Mouse (Mus musculus) layer of hippocampus, postnatal 25 days (tissue): ENCODE results near the gene Bmf. TPM values are rescaled to one million over a fixed set of nuclear protein-coding genes. Genes with fewer than 3 reads are reported as not detected.

ENCODE experiments used
- DNase-seq, 2 experiments: peaks; one replicate each; pipeline ENCODE4 v3.0.0; 2022; ENCODE audit warnings: mixed read lengths in 2 of 2, low spot score in 1 of 2; ENCODE audit errors: extremely low spot score in 1 of 2
- total RNA-seq, 2 experiments: library from RNA; stranded (reverse); gene quantifications; 2 replicates each; pipeline ENCODE4 v1.2.3; 2021

Bmf gene
- total RNA-seq, 2 experiments from 2014 or later = 4.0 to 5.0 TPM

GRCm38 (mm10) chr2:118545242-118546103, 4.0 kb downstream of the Bmf start:
- DNase-seq = peak; percentile 68 to 91

DNA sequence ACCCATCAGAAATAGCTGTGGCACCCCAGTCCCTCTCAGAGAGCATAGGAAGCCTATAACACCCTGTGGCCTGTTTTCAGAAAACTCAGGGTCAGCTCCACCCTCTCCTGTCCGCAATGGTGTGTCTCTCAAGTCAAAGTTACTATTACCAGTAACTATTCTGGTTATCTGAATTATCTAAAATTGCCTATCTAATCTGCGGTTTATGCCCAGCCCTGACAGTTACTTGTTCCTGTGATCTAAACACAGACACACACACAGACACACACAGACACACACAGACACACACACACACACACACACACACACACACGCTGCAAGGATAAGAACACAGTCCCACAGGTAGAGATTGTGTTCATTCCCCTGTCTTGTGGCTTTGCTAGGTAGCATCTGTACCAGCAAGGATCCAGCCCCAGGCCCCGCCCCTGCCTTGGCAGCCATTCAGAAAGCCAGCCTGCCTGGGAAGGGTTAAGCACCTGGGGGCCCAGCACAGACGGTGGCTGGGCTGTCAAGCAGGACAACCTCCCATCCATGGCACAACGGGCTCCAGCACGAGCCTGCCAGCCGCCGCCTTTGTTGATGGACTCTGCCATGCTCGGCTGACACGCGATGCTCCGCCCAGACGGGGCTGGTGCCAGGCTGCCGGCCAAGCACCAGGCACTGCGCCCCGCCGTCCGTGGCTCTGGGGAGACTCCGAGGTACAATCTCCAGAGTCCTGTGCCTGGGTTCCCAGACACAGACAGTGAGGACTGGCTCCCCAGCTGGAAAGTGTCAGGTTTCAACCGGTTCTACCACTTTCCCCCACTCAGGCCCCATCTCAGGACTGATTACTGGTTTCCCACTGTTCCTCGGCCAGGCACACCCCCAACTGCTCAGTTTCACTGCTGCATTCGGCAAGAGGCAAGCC, 5.3 kb downstream of the Bmf start:
- DNase-seq = peak; percentile 58 to 61

GRCm38 (mm10) chr2:118542971-118543573, 6.4 kb downstream of the Bmf start:
- no peak for DNase-seq

GRCm38 (mm10) chr2:118541716-118542115, 7.8 kb downstream of the Bmf start:
- no peak for DNase-seq

GRCm38 (mm10) chr2:118540691-118541117, 8.8 kb downstream of the Bmf start:
- DNase-seq = no peak

GRCm38 (mm10) chr2:118539881-118540516, 9.5 kb downstream of the Bmf start:
- no peak for DNase-seq

- no peak for DNase-seq
These were observed 10.4 kb downstream of the Bmf start for GRCm38 (mm10) chr2:118539040-118539439.

- no peak for DNase-seq
These were observed 12.3 kb downstream of the Bmf start for GRCm38 (mm10) chr2:118537226-118537625.

DNA sequence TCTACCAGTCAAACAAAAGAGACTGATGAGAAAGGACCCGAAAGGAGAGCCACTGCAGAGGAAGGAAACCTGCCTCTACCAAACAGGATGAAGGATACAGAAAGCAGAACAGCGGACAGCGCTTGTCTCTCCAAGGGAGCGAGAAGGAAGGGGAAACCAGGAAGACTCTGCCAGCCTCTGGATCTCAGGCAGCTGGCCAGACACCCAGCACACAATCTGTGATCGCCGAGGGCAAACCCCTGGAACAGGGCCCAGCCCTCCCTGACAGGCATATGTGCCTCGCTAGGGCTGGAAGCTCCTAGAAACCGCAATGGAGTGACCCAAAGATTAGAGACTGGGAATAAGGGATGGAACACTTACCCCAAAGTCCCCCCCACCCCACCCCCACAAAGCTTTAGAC, 12.9 kb downstream of the Bmf start:
- no peak for DNase-seq

DNA sequence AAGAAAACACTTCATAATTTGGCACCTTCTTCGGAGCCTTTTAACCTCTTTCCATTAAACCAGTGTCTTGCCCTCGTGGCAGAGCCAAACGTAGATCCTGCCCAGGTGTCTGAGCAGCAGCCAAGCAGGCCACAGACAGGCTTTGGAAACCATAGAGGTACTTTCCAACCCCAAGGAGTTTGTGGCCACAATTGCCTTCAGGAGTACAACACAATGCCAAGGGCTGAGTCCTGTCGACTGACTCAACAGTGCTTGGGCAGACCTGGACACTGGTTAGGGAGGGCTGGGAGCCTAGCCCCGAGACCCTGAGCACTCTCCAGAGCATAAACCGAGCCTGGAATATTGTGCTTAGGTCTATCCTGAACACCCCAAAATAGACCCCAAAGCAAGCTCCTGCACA, 13.4 kb downstream of the Bmf start:
- DNase-seq = no peak

- DNase-seq = no peak
These were observed 15.5 kb downstream of the Bmf start for GRCm38 (mm10) chr2:118533969-118534368.

- DNase-seq = no peak
These were observed 16.4 kb downstream of the Bmf start for GRCm38 (mm10) chr2:118532855-118533675.

DNA sequence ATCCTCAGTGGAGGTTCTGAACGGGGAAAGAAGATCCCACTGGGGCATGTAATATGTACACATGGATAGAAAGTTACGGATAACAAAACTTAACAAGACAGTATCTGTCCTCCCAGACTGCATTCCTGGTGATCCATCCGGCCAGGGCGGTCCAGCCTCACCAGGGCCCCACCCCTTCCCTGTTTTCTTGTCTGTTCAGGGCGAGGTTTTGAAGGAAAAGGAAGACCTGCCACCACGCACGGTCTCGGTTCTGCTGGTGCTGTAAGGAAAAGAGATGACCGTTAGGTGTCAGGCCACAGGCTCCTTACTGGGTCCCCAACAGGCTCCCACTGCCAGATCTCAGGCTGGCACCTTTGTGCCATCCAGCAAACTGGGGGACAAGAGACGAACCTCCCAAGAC, 17.1 kb downstream of the Bmf start:
- DNase-seq = no peak

DNA sequence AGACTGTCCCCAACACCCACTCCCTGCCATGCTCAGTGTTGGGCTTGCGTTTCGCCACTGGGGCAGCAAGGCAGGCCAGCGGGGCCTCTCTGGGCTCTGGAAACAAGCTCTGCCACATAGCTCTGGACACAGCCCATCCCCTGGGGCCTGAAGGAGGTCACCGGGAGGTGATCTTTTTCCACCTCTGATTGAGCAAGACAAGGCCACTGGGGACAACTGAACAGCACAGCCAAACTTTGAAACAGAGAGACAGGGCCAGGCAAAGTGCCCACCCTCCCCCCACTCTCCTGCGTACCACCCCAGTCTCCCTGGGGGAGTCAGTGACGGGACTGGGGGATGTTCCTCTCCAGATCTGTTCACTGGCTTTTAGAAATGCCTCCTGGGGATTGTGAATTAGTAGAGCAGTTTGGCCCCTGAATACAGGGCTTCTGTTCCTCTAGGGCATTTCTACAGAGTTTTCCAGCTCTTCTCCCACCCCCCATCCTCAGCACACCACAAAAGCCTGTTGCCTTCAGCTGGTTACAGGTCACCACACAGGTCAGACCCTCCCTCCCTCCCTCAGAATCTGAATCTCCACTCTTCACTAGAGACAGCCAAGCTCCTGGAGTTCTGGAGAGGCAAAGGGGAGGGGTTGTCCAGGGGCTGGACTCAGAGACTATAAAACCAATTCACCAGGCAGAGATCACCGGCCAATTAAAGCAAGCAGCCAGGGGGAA, 19.9 kb downstream of the Bmf start:
- no peak for DNase-seq

GRCm38 (mm10) chr2:118526545-118526944, 22.9 kb downstream of the Bmf start:
- DNase-seq = no peak

DNA sequence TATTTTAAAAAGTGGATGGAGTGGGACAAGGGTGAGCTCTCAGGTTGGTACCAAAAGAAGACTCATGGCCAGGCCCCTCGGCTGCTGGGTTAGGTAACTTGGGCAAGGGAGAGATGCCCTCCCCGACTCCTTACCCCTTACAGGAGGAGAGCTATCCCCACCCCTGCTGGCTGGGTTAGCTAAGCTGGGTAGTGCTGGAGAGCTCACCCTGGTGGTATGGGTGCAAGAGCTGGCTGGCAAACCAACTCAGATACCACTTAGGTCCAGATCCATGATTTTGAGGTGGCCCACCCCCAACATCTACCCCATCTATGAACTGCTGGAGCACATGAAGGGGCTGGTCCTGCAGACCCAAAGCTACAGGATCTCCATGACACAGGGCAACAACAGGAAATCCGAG, 24.7 kb downstream of the Bmf start:
- no peak for DNase-seq

GRCm38 (mm10) chr2:118523163-118523730, 26.2 kb downstream of the Bmf start:
- no peak for DNase-seq

DNA sequence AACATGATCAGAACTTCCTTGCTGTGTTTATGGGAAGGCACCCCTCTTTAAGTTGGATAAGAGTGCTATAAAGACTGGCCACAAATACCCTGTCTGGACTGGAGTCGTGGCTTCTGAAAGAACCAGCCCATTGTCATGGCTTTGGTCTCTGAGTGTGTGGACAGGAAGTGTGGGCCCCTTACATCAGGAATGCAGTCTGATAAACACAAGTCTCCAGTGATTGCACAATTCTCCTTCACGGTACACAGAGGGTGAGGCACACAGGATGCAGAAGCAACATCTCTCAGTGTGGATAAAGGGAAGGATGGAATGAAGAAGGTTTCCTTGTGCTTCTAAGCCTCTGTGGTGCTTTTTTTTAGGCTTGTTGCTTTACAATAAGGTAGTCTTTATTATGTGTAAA, 27.2 kb downstream of the Bmf start:
- DNase-seq = no peak
